Mouse (Mus musculus) myocyte (in vitro differentiated cells): Measurements from ENCODE around the gene Trak1.

Source experiments
- CEBPB ChIP-seq: IDR thresholded peaks from 2 replicates; pipeline ENCODE4 v1.6.1; 2011; ENCODE audit warnings: mild to moderate bottlenecking, moderate library complexity; ENCODE audit not compliant: poor library complexity, insufficient read depth, severe bottlenecking
- E2F4 ChIP-seq: IDR thresholded peaks from one replicate; pipeline ENCODE4 v1.6.1; 2011; ENCODE audit warnings: mild to moderate bottlenecking, control low read depth, moderate library complexity; ENCODE audit not compliant: insufficient read depth
- MAX ChIP-seq: IDR thresholded peaks from one replicate; pipeline ENCODE4 v1.6.1; 2011; ENCODE audit warnings: low read depth, mild to moderate bottlenecking, control low read depth
- MYOD1 ChIP-seq, 3 experiments: IDR thresholded peaks; one replicate each; pipeline ENCODE4 v1.6.1; 2011; ENCODE audit warnings: control low read depth in 2 of 3, low read depth in 2 of 3, mild to moderate bottlenecking in 2 of 3, moderate library complexity in 1 of 3; ENCODE audit not compliant: insufficient read length in 2 of 3, control insufficient read depth in 1 of 3
- MYOG ChIP-seq, 3 experiments: IDR thresholded peaks; one replicate each; pipeline ENCODE4 v1.6.1; 2011; ENCODE audit warnings: control low read depth in 2 of 3, low read depth in 2 of 3, mild to moderate bottlenecking in 2 of 3; ENCODE audit not compliant: insufficient read length in 2 of 3, control insufficient read depth in 1 of 3, insufficient read depth in 1 of 3
- POLR2A ChIP-seq: IDR thresholded peaks from one replicate; pipeline ENCODE4 v1.6.1; 2011; ENCODE audit warnings: low read depth, mild to moderate bottlenecking, control low read depth, moderate library complexity; ENCODE audit not compliant: insufficient read length
- POLR2AphosphoS2 ChIP-seq: IDR thresholded peaks from one replicate; pipeline ENCODE4 v1.6.1; 2011; ENCODE audit warnings: low read depth, control low read depth; ENCODE audit not compliant: insufficient read length
- REST ChIP-seq: IDR thresholded peaks from one replicate; pipeline ENCODE4 v1.6.1; 2011; ENCODE audit warnings: mild to moderate bottlenecking, control low read depth, moderate library complexity; ENCODE audit not compliant: insufficient read depth, insufficient read length
- TCF12 ChIP-seq: IDR thresholded peaks from one replicate; pipeline ENCODE4 v1.6.1; 2011; ENCODE audit warnings: mild to moderate bottlenecking, control low read depth; ENCODE audit not compliant: poor library complexity, insufficient read depth, severe bottlenecking
- TCF3 ChIP-seq: IDR thresholded peaks from one replicate; pipeline ENCODE4 v1.6.1; 2011; ENCODE audit warnings: low read depth, control low read depth; ENCODE audit not compliant: insufficient read length
- USF1 ChIP-seq: IDR thresholded peaks from one replicate; pipeline ENCODE4 v1.6.1; 2011; ENCODE audit warnings: low read depth, mild to moderate bottlenecking, control low read depth, moderate library complexity

DNA sequence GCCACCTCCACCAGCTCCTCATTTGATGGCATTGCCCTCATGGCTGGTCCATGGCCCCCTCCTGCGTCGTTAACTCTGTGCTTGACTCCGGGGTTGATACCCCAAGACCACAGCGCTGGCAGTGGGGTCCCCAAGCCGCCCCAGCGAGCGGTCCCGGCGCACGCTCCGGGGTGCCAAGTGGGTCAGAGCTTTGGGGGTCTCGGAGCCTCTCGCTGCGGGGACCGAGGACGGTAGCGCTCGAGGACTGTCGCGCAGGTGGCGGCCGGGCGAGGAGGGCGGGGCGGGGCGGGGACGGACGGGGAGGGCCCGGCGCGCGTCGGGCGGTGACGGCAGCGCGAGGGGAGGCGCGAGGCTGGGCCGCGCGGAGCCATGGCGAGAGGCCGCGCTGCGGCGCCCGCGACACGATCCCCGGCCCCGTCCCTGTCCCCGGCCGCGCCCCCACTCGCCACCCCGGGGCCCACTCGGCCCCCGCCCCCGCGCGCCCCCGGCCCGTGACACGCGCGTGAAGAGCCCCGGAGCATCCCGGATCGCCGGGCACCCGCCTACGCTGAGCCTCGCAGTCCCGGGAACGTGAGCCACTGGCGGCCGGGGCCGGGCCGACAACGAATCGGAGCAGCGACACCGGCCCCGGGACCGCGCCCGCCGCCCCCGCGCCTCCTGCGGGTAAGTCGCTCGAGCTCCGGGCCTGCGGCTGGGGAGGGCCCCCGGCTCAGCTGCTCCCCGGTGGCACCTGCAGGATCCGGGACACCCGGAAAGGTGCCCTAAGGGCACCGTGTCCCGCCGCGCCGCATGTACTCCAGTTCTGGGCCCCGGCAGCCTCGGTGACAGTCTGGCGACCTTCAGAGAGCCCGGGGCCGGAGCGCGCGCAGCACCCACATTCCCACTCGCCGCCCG is at the start of gene Trak1:
- TF ChIP-seq E2F4 (no peak), POLR2A (peak; percentile 95), MYOD1 (IDR thresholded peaks at IDR 0.05; ENCODE audit: control insufficient read depth in 1 of 3, insufficient read length in 2 of 3, low read depth in 2 of 3) (peak in 1 of 3 experiments; percentile 36), POLR2AphosphoS2 (peak; percentile 92), TCF12 (no peak), MAX (no peak), CEBPB (no peak), MYOG (IDR thresholded peaks at IDR 0.05; ENCODE audit: control insufficient read depth in 1 of 3, insufficient read depth in 1 of 3, insufficient read length in 2 of 3, low read depth in 2 of 3) (peak in 2 of 3 experiments; percentile 5 to 23), USF1 (no peak), REST (no peak), TCF3 (no peak)
